Mouse (Mus musculus) gastrocnemius, postnatal 25 days (tissue): ENCODE measurements at regions not wholly inside any gene's neighbourhood (a gene's known extent, or its start where the extent isn't known, plus 50 kb on each side); places are given as distances from the start of the nearest gene placed in this dataset.

Source experiments
- DNase-seq: peaks from one replicate; pipeline ENCODE4 v3.0.0; 2022

GRCm38 (mm10) chr8:36364567-36365231 is 599.1 kb downstream of the Gm19410 start:
- no peak for DNase-seq

- no peak for DNase-seq
Measured at GRCm38 (mm10) chr8:36365945-36366344, 600.4 kb downstream of the Gm19410 start.

- no peak for DNase-seq
Measured at GRCm38 (mm10) chr8:36376579-36377350, 611.2 kb downstream of the Gm19410 start.

GRCm38 (mm10) chr8:36394487-36394886 is 598.9 kb upstream of the AI429214 start:
- DNase-seq: no peak

GRCm38 (mm10) chr8:36396493-36396892 is 596.9 kb upstream of the AI429214 start:
- DNase-seq: no peak

GRCm38 (mm10) chr8:36406706-36407105 is 586.7 kb upstream of the AI429214 start:
- DNase-seq: no peak
